Mouse (Mus musculus) ES-Bruce4 (cell line): ENCODE data around the gene Cd33.

Source experiments
- CTCF ChIP-seq: IDR thresholded peaks from one replicate; pipeline ENCODE4 v1.8.1; 2011; ENCODE audit warnings: low read depth, low read length
- EP300 ChIP-seq: IDR thresholded peaks from 2 replicates; pipeline ENCODE4 v1.6.1; 2011; ENCODE audit warnings: low read depth, low read length; ENCODE audit not compliant: insufficient read depth
- POLR2A ChIP-seq: IDR thresholded peaks from one replicate; pipeline ENCODE4 v1.8.1; 2011; ENCODE audit warnings: low read length; ENCODE audit not compliant: insufficient read depth

DNA sequence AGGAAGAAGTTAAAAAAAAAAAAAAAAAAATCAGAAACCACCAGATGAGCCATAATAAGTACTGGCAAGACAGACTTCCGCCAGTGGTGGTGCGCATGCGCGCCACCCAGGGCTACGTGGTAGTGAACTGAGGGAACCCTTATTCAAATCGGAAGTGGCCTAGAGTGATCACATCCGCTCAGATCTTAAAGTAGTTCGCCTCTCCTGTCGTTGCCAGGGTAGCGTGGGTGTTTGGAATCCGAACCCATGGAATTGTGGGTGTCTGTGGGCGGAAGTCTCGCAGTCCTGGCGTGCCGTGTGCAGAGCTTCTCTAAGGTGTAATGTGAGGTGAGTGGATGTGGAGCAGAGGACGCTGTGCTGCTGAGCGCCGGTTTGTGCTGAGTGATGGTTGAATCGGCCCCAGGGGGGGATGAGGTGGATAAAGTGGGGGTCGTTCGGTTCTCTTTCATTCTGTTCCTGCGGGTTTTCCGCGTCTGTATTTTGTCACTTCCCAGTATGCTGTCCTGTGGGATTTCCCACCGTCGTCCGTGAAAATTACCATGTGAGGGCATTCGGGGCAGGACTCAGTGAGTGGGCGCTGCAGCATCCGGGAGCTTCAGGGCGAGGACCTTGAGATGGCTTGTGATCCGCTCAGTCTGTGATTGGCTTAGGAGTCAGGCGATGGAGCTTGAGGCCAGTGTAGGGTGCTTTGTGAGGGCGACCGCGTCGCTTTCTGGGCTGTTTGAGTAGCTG is 35.4 kb upstream of the Cd33 start, which contains the start of gene Zfp719:
- TF ChIP-seq CTCF: no peak
- TF ChIP-seq EP300: 0 out of 2 replicates have a peak, but pooled peaks have one; percentile 16
- peak; percentile 86 for TF ChIP-seq POLR2A
